Comparison of ENCODE assay signal across 12 mouse cellular contexts in genomic region chr11:38443291-38443690, GRCm38 (mm10).
"Had no signal": no experiment of that assay in that cellular context is flagged by ENCODE, and none has a peak within 500 bp of the region (broad histone marks: within the 10 kb centered on the region; RNA-seq: fewer than 3 reads in every experiment).

No protein-coding gene starts in this region.

- DNase-seq: left cerebral cortex, postnatal 4 days; liver; liver, embryonic 13.5 days; liver, postnatal 0 days; lung, adult 18-20 months; lung, adult 2 months; lung, embryonic 14.5 days; lung, postnatal 10 days; lung, postnatal 14 days; lung, postnatal 36 days; lung, postnatal 4 days; midbrain, embryonic 14.5 days had no signal
